Mouse (Mus musculus) lung, postnatal 0 days (tissue): Measurements from ENCODE around the gene Zfp638. TPM values are rescaled to one million over a fixed set of nuclear protein-coding genes. Genes with fewer than 3 reads are reported as not detected.

ENCODE experiments used
- ATAC-seq: fragments of 200-750 bp; cut with Nextera tagmentation; 2 replicates; pipeline ENCODE4 v1.8.0; 2017; ENCODE audit warnings: moderate library complexity
- DNase-seq: peaks from one replicate; pipeline ENCODE4 v3.0.0-alpha.2; 2016; ENCODE audit warnings: low spot score
- H3K27ac ChIP-seq: fragments of 300-500 bp; sonication (generic); 2 replicates; pipeline ENCODE4 v1.5.1; 2014; ENCODE audit warnings: antibody characterized with exemption, mild to moderate bottlenecking, low read length, mixed read lengths
- H3K27me3 ChIP-seq: fragments of 300-500 bp; sonication (generic); replicated peaks from 2 replicates; pipeline ENCODE4 v1.6.1; 2014; ENCODE audit warnings: low read length, mixed read lengths; ENCODE audit not compliant: insufficient read depth
- H3K36me3 ChIP-seq: fragments of 300-500 bp; sonication (generic); 2 replicates; pipeline ENCODE4 v1.6.1; 2014; ENCODE audit warnings: low read length, mixed read lengths; ENCODE audit not compliant: insufficient read depth
- H3K4me1 ChIP-seq: fragments of 300-500 bp; sonication (generic); 2 replicates; pipeline ENCODE4 v1.6.1; 2014; ENCODE audit warnings: antibody characterized with exemption, low read depth, low read length, mixed read lengths; ENCODE audit not compliant: insufficient read depth
- H3K4me2 ChIP-seq: fragments of 300-500 bp; sonication (generic); replicated peaks from 2 replicates; pipeline ENCODE4 v1.6.1; 2014; ENCODE audit warnings: low read depth, mild to moderate bottlenecking, low read length, moderate library complexity, mixed read lengths
- H3K4me3 ChIP-seq: fragments of 300-500 bp; sonication (generic); 2 replicates; pipeline ENCODE4 v1.5.1; 2014; ENCODE audit warnings: low read depth, low read length
- H3K9ac ChIP-seq: fragments of 300-500 bp; sonication (generic); replicated peaks from 2 replicates; pipeline ENCODE4 v1.6.1; 2014; ENCODE audit warnings: low read depth, mild to moderate bottlenecking
- H3K9me3 ChIP-seq: fragments of 300-500 bp; sonication (generic); 2 replicates; pipeline ENCODE4 v1.6.1; 2016; ENCODE audit warnings: low read length, mixed read lengths
- CTCF ChIP-seq: IDR thresholded peaks from 2 replicates; pipeline ENCODE4 v1.5.1; 2016; ENCODE audit warnings: antibody characterized with exemption, mild to moderate bottlenecking
- EP300 ChIP-seq: IDR thresholded peaks from 2 replicates; pipeline ENCODE4 v1.6.1; 2016; ENCODE audit warnings: antibody characterized with exemption, mild to moderate bottlenecking, control low read depth
- WGBS: fragments of 180-500 bp; shearing (Covaris S2); extraction: QIAGEN DNeasy Blood & Tissue Kit; methylation state at CpG from one replicate; pipeline ENCODE4 v1.1.7; 2014; 5-methylcytosine and 5-hydroxymethylcytosine counted together
- polyA plus RNA-seq: library from polyadenylated mRNA; unstranded; fragments of >200 nt; fragmentation: Nextera tagmentation; extraction: Ambion mirVana; gene quantifications from 2 replicates; pipeline ENCODE4 v1.2.1, GENCODE M21; 2015

The Zfp638 gene
- polyA plus RNA-seq, 1 experiment from 2014 or later = 26.9 TPM

- Histone ChIP-seq H3K4me1 (no peaks in the 10 kb centered on the region), H3K9me3 (no peaks in the 10 kb centered on the region), H3K36me3 (no peaks in the 10 kb centered on the region), H3K4me3 (no peak overlapping the region), H3K27me3 (no peaks in the 10 kb centered on the region), H3K9ac (no peak overlapping the region), H3K4me2 (no peak overlapping the region), H3K27ac (no peak overlapping the region)
- TF ChIP-seq EP300 (no peak), CTCF (no peak)
- 81% methylated on average over 1 of the region's 1 CpGs for WGBS
- ATAC-seq = no peak
- DNase-seq = no peak
Measured at GRCm38 (mm10) chr6:83888802-83889201, 21.9 kb downstream of the Zfp638 start.

GRCm38 (mm10) chr6:83890281-83891015 lies 23.5 kb downstream of the Zfp638 start:
- TF ChIP-seq CTCF (no peak), EP300 (no peak)
- ATAC-seq (no peak), DNase-seq (peak; percentile 8)
- WGBS = 26% methylated on average over 2 of the region's 2 CpGs
- no peaks in the 10 kb centered on the region for H3K27me3 ChIP-seq
- no peak overlapping the region for H3K27ac ChIP-seq
- no peaks in the 10 kb centered on the region for H3K4me1 ChIP-seq
- no peak overlapping the region for H3K9ac ChIP-seq
- no peak overlapping the region for H3K4me3 ChIP-seq
- H3K4me2 ChIP-seq = no peak overlapping the region
- no peaks in the 10 kb centered on the region for H3K36me3 ChIP-seq
- H3K9me3 ChIP-seq = no peaks in the 10 kb centered on the region

- Histone ChIP-seq H3K27ac (no peak overlapping the region), H3K36me3 (no peaks in the 10 kb centered on the region), H3K27me3 (no peaks in the 10 kb centered on the region), H3K9me3 (no peaks in the 10 kb centered on the region), H3K4me1 (no peaks in the 10 kb centered on the region), H3K4me3 (no peak overlapping the region), H3K9ac (no peak overlapping the region), H3K4me2 (no peak overlapping the region)
- WGBS = 81% methylated on average over 5 of the region's 5 CpGs
- DNase-seq (no peak), ATAC-seq (no peak)
- TF ChIP-seq CTCF = no peak
- TF ChIP-seq EP300 = no peak
Measured at GRCm38 (mm10) chr6:83891251-83891650, 24.3 kb downstream of the Zfp638 start.

GRCm38 (mm10) chr6:83891687-83892086 lies 24.8 kb downstream of the Zfp638 start:
- Histone ChIP-seq H3K9me3 (no peaks in the 10 kb centered on the region), H3K4me3 (no peak overlapping the region), H3K27ac (no peak overlapping the region), H3K4me1 (no peaks in the 10 kb centered on the region), H3K4me2 (no peak overlapping the region), H3K36me3 (no peaks in the 10 kb centered on the region), H3K9ac (no peak overlapping the region), H3K27me3 (no peaks in the 10 kb centered on the region)
- ATAC-seq (no peak), DNase-seq (no peak)
- no peak for TF ChIP-seq CTCF
- TF ChIP-seq EP300 = no peak
- 84% methylated on average over 2 of the region's 2 CpGs for WGBS

- ATAC-seq (no peak), DNase-seq (no peak)
- Histone ChIP-seq H3K4me3 (no peak overlapping the region), H3K4me2 (no peak overlapping the region), H3K27me3 (no peaks in the 10 kb centered on the region), H3K9ac (no peak overlapping the region), H3K27ac (no peak overlapping the region), H3K36me3 (no peaks in the 10 kb centered on the region), H3K4me1 (no peaks in the 10 kb centered on the region), H3K9me3 (no peaks in the 10 kb centered on the region)
- TF ChIP-seq CTCF (no peak), EP300 (no peak)
- 86% methylated on average over 1 of the region's 1 CpGs for WGBS
Measured at GRCm38 (mm10) chr6:83893086-83893485, 26.2 kb downstream of the Zfp638 start.

GRCm38 (mm10) chr6:83893584-83893983 lies 26.7 kb downstream of the Zfp638 start:
- Histone ChIP-seq H3K9me3 (no peaks in the 10 kb centered on the region), H3K4me3 (no peak overlapping the region), H3K4me2 (no peak overlapping the region), H3K4me1 (no peaks in the 10 kb centered on the region), H3K9ac (no peak overlapping the region), H3K27ac (no peak overlapping the region), H3K36me3 (no peaks in the 10 kb centered on the region), H3K27me3 (no peaks in the 10 kb centered on the region)
- TF ChIP-seq CTCF = no peak
- TF ChIP-seq EP300 = no peak
- no peak for DNase-seq
- 95% methylated on average over 1 of the region's 1 CpGs for WGBS
- ATAC-seq = no peak
